Mouse (Mus musculus) heart, adult 18-20 months (tissue): ENCODE data around the gene Cma1. TPM values are rescaled to one million over a fixed set of nuclear protein-coding genes. Genes with fewer than 3 reads are reported as not detected.
"Not testable (repeated sequence)": the region's sequence is repeated elsewhere in the genome, so short reads cannot be mapped to it uniquely, and the experiment has no call there.

Experiments used
- DNase-seq, 2 experiments: peaks; one replicate each; pipeline ENCODE4 v3.0.0; 2021 to 2022; ENCODE audit warnings: mixed read lengths in 1 of 2
- long read RNA-seq, 2 experiments: library from polyadenylated mRNA; stranded (forward); transcript quantifications; one replicate each; pipeline ENCODE4 v2.0.0; 2021
- total RNA-seq, 2 experiments: library from RNA; stranded (reverse); gene quantifications; 2 replicates each; pipeline ENCODE4 v1.2.3; 2021

Gene Cma1
- 1 to 10 TPM; 1.6 to 2.5 TPM for total RNA-seq
- long read RNA-seq, experiment 1, partial matches to known transcripts: 0 of 2 reads
- long read RNA-seq, experiment 1, other reads (novel, unspliced or antisense): 0 of 2 reads
- long read RNA-seq, experiment 2, partial matches to known transcripts: 0 of 1 reads
- long read RNA-seq, experiment 2, other reads (novel, unspliced or antisense): 0 of 1 reads

GRCm38 (mm10) chr14:55944575-55944974 lies at the start of gene Cma1:
TSS of gene Cma1 (minus strand) at chr14:55944675.
- no peak for DNase-seq

DNA sequence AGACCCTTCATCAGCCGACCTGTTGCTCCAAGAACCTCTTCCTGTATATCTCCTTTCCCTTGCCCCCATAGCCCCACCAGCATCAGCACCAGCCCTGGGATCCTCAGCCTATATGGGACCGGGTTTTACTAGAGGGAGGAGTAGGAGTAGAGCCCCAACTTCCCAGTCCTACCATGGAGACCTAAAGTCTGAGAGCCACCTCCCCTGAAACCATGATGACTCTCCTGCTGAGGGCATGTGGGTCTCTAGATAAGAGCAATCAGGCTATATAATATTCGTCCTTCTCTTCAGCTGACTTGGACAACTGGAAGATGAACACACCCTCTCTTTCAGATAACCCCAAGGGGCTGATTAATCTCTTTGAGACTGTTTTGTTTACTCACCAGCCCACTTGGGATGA lies 43.0 kb upstream of the Cma1 start:
- not testable (repeated sequence) for DNase-seq

- not testable (repeated sequence) for DNase-seq
Observed at GRCm38 (mm10) chr14:55963900-55964299, 19.4 kb upstream of the Cma1 start.

GRCm38 (mm10) chr14:55963263-55963662 lies 18.8 kb upstream of the Cma1 start:
- DNase-seq: no peak

DNA sequence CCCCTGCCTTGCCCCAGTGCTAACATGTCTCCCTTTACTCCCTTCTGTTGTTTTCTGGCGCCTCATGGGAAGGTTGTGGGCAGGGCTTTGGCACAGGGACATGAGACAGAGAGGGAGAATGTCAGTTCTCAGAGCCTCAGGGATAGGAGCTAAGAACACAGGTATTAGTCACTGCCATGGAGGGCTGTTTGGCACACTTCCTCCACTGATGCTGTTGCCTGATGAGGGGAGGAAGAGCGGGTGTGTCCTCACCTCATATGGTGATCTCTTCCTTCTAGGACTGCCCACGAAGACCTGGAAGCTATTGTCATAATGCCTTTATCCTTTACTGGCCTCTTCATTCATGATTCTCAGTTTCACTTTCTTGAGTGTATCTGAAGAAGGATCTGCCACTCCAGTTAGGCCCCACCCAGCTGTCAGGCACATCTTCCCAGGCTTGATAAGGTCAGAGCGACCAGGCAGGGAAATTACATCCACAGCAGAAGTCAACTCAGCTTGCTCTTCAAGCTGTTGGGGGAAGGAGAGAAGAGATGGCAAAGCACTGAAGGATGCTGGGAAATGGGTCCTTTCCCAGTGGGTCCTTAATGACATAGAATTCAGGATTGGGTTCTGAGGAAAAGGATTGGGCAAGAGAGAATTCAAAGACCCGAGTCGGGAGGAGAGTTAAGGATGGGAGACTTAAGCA lies 6.0 kb upstream of the Cma1 start, which contains the start of gene Cma2:
TSS of gene Cma2 (plus strand) at position 635 of the 685 bp plus-strand sequence.
- DNase-seq: no peak

GRCm38 (mm10) chr14:55946269-55946969 lies 1.9 kb upstream of the Cma1 start:
- no peak for DNase-seq

- DNase-seq: no peak
Observed at GRCm38 (mm10) chr14:55943601-55944000, 874 bp downstream of the Cma1 start.

DNA sequence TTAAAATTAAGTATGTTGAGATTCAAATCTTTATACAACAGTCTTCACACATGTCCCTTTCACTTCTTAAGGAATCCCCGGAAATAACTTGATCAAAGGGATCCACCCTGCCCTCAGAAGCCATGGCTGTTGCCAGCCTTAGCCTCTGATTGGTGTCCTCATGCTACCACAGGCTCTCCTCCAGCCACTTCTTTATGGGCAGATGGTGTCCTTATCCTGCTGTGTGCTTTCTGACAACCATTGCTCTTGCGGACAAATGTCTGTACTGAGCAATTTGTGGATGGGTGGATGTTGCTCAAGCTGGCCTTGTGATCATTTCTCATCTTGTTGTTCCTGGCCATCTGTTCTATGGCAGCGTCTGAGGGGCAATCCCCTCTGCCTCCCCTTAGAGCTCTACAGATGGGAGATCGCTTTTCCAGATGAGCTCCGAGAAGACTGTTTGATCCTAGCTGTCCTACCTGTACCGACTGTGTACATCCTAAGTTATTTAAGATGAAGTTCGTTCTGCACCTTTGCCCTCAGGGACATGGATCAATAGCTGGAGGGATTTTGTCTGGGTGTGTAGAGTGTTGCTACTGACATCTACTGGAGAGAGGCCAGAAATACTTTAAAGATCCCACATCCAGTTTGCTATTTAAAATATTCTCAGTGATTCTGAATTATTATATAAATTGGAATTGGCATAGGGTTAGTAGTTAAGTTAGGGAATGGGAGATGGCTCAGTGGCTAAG lies 4.2 kb downstream of the Cma1 start:
- no peak for DNase-seq

DNA sequence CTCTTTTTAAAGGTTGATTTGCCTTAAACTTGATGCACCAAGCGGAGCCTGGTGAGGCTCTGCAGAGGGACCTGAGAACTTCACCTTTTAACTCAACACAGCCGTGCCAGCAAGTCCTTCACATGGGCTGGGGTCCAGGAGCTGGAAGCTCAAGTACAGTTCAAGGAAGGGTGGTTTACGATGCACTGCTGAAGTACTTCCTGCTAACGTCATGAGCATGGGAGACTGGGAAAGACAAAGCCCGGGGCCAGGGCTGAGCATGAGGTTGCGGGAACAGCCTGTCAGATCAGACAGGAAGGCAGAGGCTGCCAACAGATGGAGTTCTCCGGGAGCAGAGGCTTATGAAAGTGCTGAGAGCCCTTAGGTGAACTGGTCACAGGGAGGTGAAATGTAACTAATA lies 10.9 kb downstream of the Cma1 start:
- DNase-seq: peak; percentile 24 to 58

DNA sequence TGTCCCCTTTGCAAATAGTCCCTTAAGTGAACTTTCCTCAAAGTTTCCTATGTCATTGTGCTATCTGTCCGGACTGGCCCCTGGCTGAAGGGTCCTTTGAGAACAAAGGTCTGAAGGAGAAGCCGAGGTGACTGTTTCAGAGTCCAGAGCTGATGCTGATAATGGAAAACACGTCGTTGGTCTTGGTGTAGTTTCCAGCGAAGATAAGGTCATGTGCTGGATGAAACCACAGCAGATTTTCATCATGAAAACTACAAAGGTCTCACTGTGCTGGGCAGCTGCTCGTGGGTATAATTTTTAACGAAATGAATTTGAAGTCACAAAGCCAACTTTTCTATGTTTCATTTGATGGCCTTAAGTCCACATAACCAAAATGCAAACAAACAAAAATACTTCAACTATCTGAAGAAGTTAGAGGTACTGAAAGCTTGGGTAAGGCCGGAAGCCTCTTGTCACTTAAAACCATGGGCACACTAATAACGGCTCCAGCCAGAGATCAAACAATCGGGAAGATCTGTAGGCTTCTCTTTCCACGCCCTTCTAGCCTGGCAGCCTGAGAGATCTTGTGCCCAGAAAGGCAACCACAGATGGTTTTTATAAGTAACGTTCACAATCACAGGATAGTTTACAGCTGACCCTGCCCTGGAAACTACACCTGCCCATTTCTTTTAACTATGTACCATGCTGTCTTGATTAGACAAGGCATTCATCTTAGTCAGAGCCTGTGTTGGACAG lies 15.0 kb downstream of the Cma1 start:
- DNase-seq: no peak

DNA sequence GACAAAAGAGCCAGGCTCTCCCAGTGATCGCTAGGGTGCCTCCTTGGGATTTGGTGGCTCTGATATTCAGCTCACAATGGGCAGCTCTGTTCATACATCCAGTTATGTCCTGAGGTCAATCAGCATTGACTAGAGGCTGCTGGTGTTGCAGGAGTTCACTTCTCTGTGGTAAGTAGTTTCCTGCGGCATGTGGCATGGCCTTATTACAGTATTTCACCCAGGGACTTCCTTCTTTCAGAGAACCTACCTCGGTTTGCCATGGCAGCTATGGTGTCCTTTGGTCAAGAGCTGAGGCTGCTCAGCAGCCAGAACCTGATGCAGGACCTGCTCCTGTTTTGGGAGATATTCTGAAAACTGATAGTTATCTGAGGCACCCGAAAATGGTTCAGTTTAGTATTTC lies 17.6 kb downstream of the Cma1 start:
- no peak for DNase-seq

DNA sequence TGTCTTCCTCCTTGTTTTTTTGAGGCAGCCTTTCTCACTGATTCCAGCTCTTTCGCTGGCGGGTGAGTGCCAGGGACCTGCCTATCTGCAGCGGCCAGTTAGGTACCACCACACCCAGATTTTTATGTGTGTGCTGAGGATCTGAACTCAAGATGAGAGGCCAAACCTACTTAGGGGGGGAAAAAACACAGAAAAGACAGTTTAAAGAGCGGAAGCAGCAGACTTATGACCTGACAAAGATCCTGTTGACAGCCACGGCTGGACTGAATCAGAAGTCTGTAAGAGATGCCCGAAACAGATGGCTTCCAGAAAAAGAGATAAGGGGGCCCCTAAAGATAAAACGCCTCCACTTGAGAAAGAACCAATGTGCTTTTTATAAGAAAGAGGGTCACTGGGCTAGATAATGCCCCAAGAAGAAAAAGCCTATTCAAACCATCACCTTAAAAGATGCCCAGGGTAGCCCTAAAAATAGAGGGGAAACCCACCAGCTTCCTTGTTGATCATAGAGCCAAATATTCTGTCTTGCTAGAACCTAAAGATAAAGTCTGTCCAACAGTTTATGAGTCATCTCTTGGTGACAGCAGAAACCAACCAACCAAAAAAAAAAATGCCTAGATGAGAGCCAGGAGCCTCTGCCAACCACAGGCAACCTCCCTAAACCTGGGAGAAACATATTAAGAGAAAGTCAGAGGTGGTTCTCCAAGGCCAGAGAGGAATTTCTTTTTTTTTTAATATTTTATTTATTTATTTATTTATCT lies 21.8 kb downstream of the Cma1 start:
- DNase-seq: peak in 1 of 2 experiments; percentile 4

GRCm38 (mm10) chr14:55918240-55919082 lies 26.0 kb downstream of the Cma1 start:
- peak; percentile 81 to 88 for DNase-seq

DNA sequence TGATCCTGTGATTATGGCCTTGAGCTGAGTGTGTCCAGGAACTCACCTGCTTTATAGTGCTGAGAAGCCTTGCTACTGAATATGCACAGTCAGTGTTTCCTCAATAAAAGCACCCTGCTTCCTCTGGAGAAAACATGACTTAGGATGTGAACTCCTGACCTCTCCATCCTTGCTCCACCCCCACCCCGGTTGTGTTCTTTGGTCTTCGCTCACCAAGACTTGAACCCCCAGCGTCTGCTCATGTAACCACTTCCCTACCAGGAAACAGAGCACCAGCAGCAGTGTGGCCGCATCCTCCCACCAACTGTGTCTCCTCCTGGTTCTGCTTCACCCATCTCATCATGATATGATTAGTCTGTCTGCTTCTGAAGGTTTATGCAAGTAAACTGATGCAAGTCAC lies 31.1 kb downstream of the Cma1 start:
- no peak for DNase-seq

DNA sequence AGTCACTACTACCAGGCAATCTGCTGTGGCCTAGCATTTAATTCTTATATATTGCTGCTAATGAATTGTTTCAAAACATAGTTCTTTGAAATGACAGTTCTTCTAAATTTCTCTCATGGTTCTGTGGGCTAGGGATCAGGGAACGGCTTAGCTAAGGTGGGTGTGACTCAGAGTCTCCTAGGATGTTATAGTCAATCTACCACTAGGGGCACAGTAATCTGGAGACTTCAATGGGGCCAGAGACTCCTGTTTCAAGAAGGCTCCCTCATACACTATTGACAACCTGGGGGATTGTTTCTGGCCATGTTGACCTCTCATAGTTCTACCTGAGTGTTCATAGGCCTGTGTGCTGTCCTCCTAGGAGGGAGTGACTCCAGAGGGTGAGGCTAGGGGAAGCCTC lies 39.0 kb downstream of the Cma1 start:
- DNase-seq: no peak

- no peak for DNase-seq
Observed at GRCm38 (mm10) chr14:55900414-55900755, 44.1 kb downstream of the Cma1 start.

DNA sequence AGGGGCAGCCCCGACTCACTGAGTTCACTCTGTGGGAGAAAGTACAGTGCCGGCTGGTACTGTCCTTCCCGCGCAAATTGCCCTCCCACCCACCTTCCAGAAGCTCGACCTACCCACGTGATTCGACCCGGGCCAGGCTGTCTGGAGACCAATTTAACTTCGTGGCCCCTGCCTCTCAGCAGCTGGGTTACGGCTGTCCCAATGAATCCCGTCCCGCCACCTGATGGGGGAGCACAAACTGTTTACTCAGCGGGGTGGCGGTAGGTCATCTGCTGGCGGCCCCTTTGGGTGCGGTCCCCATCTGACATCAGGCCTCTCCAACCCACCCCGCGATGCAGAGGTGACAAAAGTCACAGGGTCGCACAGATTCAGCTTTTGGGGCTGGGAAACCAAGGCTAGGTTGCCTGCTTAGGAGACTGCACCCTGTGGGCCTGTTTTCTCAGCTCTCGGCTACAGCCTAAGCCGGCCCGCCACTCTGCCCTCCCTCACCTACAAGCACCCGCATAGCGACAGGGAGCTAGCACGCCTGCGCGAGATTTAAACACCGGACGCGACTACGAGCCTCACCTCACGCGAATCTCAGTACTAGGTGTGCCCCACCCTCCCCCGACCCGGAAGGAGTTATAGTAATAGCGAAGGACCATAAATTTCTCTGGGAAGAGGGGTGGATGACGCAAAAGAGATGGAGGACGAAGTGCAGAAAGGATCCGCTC lies 44.6 kb downstream of the Cma1 start, which contains the start of gene Sdr39u1:
TSS of gene Sdr39u1 (minus strand) at position 593 of the 713 bp plus-strand sequence.
- peak; percentile 82 to 88 for DNase-seq

- no peak for DNase-seq
Observed at GRCm38 (mm10) chr14:55898947-55899346, 45.5 kb downstream of the Cma1 start.

DNA sequence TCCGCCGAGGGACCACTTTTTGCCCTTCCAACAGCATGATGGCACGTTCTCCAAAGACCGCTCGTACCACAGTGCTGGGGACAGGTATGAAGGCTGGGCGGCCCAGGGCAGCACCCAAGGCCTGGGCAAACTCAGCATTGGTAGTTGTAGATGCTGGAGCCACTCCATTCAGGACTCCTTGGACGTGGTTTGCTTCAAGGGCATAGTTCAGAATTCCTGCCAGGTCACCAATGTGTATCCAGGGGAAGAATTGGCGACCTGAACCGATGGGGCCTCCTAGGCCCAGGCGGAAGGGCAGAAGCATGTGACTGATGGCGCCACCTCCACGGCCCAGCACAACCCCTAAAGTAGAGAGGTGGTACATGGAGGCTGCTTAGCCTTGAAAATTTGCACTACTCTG lies 46.8 kb downstream of the Cma1 start:
- no peak for DNase-seq
